Mouse (Mus musculus) thymus, postnatal 25 days (tissue): ENCODE data around the gene Ncf2.

ENCODE experiments used
- DNase-seq: peaks from one replicate; pipeline ENCODE4 v3.0.0; 2022

The Ncf2 gene

DNA sequence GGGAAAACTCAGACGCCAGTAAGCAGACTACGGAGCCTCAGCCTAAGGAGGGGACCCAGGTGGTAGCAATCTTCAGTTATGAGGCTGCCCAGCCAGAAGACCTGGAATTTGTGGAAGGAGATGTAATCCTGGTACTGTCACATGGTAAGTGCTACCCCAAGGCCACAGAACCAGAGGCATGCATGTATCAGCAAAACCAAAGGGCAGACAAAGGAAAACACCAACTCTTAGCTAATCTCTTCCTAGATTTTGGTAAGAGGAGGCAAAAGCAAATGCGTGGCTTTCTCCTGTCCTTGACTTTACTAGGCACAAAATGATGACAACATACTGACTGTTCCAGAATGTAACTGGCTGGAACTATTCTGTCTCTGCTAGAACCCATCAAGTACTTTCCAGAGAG is 35.1 kb downstream of the Ncf2 start:
- DNase-seq, result no peak

GRCm38 (mm10) chr1:152838026-152838702 is 38.2 kb downstream of the Ncf2 start:
- DNase-seq, result no peak

DNA sequence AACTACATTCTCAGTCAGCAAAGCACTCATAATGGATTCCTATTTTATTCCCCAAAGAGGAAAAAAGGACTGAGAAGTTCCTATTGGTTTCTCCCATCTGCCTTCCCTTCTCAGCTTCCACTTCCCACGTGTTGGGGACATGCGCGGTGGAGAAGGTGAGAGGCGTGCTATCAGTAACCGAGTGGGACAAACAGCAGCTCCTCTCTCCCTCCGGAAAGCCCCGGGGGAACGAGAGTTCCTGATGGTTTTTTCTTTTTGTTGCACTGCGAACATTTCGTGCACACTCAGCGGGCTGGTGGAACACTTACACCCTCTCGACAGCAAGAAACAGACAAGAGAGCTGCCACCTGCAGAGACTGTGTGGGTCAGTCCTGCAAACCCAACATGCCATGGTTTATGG is 38.8 kb downstream of the Ncf2 start:
- DNase-seq, result no peak

DNA sequence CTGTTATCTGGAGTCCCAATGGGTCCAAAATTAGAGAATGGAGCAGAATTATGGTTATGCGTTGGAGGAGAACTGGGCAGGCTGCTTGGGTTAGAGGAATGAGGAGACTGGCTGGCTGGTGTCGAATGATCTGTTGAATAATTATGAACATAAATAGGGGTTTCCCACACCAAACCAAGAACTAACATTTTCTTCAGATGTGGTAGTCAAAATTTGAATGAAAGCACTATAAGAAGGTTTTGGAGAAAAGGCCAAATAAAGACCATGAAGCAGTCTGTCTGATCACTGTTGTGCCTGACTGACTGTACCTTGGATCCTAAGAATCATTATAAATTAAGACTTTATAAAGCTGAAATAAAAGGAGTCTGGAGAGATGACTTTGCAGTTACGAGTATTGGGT is 40.3 kb downstream of the Ncf2 start:
- DNase-seq, result no peak

- no peak for DNase-seq
Measured at GRCm38 (mm10) chr1:152841057-152841456, 41.1 kb downstream of the Ncf2 start.

GRCm38 (mm10) chr1:152844634-152845033 is 44.6 kb downstream of the Ncf2 start:
- DNase-seq, result no peak

GRCm38 (mm10) chr1:152845211-152845730 is 45.3 kb downstream of the Ncf2 start:
- no peak for DNase-seq

GRCm38 (mm10) chr1:152846856-152847255 is 46.9 kb downstream of the Ncf2 start:
- DNase-seq, result no peak

DNA sequence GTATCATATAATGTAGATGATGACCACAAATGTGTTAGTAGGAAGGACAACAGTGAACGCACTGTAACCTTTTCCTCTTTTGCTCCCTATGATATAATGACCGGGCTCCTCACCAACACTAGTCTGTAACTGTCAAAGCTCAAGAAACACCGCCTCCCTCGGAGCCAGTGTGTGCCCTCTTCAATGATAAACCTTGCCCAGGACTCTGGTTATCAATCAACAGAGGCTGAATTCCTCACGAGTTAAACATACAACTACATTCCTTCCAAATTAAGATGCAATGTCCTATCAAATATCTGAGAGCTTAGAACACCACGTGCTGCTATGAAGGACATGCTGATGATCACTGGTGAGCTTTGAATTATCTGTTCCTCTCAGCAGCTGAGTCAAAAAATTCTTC is 69.9 kb downstream of the Ncf2 start:
- DNase-seq, result no peak

DNA sequence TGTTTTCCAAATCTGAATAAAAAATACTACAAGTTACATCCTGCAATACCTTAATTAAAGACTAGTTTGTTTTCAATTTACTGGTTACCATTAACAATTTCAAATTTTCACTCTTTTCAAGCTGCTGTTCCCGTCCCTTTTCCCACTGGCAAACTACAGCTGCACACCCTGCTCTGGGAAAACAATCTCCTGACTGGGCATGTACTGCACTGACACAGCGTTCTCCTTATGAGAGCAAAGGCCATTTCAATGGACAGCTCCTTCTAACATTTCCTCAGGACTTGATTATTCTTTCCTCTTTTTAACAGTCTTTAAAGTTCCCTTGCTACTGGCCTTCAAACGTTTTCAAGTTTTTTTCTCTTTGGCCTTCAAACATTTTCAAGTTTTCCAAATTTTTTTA is 71.0 kb downstream of the Ncf2 start:
- DNase-seq, result no peak
